Mouse (Mus musculus) retina, adult 2 months (tissue): ENCODE data around the gene Hba-a1.
"Not testable (repeated sequence)": the region's sequence is repeated elsewhere in the genome, so short reads cannot be mapped to it uniquely, and the experiment has no call there.

Experiments
- DNase-seq: peaks from one replicate; pipeline ENCODE4 v3.0.0-alpha.2; 2012; ENCODE audit warnings: low read depth, low spot score

Hba-a1 gene

DNA sequence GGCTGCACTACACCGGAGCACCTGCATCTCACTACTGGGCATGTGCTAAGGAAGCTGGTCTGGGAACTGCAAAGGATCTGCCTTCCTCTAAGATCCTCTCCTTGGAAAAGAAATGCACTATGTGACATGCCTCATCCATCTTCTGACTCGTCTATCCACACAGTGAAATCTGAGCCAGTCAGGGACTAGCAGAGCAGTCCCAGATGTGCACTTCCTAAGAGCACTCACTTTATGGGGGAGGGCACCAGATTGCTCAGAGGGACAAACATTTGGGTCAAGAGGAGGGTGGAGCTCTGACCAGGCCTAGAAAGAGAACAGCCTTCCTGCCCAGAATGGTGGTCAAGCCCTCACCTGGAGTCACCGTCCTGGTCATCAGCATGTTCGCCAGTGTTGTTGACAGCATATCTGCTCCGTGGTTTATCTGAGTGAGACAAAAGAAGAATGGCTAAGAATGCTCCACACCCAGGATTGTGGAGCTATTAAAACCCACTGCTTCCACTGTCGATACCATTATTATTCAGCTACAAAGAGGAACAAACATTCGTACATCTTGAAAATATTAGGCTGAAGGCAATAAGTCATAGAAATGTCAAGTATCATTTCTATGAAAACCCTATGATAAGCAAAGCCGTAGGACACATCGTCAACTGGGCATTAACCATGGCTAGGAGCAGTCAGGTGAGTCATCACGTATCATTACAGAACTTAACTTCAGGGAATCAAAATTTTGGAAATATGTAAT is 20.5 kb upstream of the Hba-a1 start:
- DNase-seq: no peak

DNA sequence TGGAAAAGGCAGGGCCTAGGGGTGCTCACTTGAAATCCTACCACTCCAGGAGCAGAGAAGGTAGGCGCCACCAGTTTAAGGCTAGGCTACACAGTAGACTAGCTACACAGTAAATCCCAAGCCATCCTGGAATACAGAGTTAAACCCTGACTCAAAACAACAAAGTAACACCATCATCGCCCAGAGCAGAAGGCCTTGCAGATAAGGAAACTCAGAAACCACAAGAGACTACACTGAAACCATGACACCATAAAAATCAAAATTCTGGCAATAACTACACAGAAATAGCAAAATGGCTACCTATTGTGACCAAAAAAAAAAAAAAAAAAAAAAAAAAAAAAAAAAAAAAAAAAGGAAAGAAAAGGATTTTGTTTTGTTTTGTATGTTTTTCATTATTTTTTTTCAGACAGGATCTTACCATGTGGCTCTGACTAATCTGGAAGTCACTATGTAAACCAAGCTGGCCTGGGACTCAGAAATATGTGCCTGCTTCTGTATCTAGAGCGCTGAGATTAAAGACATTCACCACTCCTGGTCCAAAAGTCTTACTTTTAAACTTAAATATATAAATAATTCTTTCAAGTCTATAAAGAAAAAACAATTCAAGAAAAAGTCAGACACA is 18.1 kb upstream of the Hba-a1 start:
- no peak for DNase-seq

DNA sequence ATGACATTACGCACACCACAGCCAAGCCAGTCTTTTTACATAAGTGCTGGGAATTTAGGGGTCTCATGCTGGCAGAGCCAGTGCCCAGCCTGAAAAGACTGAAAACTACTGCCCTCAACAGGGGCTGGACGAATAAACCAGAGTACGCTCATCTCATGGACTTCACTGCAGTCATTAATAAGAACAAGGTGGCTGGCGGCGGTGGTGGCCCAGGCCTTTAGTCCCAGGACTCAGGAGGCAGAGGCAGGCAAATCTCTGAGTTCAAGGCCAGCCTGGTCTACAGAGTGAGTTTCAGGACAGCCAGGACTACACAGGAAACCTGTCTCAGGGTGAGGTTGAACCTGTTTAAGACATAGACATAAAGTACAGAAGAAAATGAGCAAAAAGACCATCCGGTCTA is 17.1 kb upstream of the Hba-a1 start:
- DNase-seq: no peak

DNA sequence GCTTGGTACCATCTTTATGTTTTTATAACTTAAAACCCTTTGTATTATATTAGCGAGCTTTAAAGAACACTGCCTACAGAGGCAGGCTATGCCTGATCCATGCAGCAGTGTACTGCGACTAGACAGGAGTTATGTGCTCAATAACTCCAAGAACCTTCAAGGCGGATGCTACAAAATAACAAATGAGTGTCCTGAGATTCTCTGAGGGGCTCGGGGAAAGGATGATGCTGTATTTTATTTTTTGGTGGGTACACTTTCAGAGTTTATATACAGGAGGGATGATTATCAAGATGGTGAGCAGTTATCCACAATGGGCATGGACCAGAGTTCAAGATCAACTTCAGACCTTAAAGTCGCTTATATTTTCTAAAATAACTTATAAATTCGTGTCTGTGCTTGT is 16.5 kb upstream of the Hba-a1 start:
- DNase-seq: no peak

DNA sequence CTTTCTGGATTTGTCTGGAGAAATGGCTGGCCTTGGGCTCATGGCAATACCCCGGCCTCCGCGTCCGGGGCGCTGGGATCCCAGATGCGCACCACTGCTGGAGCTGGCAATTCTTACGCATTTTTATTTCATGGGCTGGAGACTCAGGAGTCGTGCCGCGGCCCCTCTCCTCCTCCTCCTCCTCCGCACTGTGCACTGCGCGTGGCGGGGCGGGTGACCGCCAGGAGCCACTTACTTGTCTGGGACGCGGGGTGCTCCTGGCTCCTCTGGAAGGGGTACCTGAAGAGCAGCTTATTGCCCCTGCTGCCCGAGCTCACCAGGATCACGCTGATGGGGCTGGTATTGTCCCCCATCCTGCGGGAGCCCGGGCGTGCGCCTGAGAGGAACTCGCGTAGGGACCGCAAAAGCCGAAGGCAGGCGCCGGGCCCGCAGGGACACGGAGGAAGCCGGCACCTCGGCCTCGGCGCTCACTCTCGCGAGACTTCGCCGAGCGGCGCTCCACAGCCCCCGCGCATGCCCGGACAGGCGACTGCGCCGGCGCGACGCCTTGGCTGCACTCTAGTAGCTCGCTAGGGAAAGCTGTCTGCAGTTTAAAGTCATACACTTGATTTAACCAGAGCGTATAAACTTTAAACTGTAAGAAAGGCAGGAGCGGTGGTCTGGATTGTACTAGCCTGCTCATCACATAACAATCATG is 16.0 kb upstream of the Hba-a1 start, which contains the start of gene Nprl3:
Gene Nprl3 (minus strand): TSS at position 520 of the 697 bp plus-strand sequence.
- peak; percentile 83 for DNase-seq

DNA sequence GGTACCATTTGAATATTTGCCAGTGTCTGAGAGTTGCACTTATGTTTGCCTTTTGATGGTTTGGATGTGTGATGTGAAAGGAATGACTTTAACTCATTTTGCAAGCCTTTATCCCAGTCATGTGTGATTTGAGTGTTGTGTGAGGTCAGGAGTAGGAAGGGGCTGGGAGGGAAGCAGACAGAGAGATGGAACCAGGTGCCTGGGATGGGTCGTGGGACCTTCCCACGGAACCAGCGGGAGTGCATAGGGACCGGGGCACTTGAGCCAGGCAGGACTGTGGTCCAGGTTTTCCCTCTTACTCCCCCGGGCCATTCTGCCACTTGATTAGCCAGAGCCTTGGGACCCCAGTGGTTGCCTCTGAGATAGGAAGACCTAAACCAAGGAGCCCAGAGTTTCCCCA is 15.3 kb upstream of the Hba-a1 start:
- no peak for DNase-seq

DNA sequence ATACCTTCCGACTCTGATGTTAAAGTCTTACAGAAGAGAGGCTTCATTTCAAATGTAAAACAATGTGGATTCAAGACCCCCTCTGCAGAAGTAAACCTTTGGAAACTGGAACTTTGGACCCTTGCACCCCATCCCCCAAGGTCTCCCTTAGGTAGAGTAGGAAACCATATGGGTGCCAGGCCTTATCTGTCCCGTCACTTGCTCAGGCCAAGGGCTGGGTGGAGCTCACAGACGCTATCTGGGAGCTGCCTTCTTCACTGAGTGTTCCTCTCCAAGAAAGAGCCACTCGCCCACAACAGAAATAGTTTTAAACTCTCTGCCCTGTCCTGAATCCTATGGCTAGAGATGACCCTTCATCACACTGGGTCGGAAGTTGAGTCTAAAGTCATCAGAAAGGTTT is 14.4 kb upstream of the Hba-a1 start:
- no peak for DNase-seq

DNA sequence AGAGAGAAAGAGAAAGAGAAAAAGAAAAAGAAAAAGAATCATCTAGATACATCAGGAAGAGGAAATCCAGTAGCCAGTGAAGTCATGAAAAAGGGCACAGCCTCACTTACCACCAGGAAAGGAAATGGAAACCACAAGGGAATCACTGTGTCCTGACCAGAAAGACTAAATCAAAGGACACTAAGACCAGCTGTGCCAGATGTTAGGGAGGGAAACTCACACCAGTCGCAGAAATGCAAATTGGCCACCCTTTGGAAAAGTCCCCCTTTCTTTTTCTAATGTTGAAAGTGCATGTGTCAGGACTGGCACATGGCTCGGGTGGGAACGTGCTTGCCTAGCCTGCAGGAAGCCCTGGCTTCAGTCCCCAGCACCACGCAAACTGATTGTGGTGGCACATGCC is 12.1 kb upstream of the Hba-a1 start:
- no peak for DNase-seq

DNA sequence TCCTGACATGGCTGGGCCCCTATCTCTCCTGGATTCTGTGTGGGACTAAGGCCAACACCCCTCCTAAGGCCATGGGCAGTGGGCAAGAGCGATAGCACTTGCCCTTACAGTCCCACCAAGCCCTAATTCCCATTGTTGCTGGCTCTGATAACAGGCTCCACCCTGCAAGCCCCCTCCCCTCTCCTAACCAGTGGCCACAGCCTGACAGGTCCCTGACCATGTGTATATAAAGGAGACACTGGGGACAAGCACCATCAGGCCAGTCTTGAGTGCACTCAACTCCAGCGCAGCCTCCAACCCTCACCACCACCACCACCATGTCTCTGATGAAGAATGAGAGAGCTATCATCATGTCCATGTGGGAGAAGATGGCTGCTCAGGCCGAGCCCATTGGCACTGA is 7.0 kb upstream of the Hba-a1 start, which contains the start of gene Hba-x:
Gene Hba-x (plus strand): TSS at position 54 of the 400 bp plus-strand sequence.
- DNase-seq: no peak

DNA sequence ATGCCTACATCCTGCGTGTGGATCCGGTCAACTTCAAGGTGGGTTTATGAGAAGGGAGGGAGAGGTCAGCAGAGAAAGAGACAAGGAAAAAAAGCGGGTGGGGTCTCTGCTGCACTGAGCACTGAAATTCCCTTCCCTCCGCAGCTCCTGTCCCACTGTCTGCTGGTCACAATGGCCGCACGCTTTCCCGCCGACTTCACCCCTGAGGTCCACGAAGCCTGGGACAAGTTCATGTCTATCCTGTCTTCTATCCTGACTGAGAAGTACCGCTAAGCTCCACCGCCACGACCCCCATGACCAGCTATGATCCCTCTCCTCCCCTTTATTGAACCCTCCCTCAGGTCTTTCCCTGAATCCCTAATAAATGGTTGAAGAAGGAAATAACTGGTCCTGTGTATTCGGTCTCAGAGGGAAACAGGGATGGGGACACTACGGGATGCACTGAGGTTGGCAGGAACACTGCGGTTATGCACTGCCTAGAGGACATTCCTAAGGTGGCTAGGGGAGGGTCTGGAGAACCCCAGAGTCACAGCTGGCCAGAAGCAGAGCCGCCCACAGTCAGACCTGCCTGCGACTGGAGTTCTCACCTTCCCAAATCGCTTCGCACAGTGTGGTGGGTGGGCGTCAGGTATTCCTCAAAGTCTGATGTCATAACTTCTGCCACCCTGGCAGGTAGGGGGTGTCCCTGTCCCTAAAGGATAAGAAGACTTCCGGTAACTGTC is 5.4 kb upstream of the Hba-a1 start:
- no peak for DNase-seq

DNA sequence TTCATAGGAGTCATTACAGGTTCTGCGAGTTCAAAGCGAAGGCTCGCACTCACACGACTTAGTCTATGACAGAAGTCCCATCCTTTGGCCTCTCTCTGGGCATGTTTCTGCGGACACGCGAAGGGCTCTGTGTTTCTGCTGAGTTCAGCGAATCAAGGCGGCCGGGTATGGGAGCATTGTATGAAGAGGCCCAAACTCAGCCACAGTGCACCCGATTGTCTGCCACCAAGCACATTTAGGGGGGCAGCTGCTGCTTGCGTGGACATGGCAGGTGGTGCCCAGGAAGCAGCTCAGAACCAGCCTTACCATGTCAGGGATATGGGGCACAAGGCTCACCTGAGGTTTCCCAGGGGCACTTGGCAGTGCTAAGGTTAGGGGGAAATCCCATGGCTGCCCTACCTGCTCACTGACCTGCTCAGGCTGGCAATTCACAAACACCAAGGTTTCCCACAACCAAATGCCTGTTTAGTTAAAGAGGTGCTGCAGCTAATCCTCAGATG is 4.8 kb upstream of the Hba-a1 start:
- DNase-seq: no peak

DNA sequence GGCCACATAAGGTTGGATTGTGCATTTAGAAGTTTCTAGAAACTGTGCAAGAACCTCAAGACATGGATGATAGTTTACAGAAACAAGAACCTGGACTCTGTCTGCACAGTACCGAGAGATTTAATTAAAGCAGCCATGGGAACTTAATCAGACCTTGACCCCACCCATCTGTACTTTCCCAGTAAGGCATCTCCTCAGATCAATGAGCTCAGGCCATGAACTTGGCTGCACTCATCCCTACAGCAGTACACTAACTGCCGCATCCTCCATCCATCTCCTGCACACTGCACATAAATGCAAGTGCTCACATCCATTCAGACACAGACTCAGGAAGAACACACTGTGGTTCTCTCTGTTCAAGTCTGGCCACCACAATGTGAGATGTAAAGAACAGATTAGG is 2.7 kb upstream of the Hba-a1 start:
- no peak for DNase-seq

DNA sequence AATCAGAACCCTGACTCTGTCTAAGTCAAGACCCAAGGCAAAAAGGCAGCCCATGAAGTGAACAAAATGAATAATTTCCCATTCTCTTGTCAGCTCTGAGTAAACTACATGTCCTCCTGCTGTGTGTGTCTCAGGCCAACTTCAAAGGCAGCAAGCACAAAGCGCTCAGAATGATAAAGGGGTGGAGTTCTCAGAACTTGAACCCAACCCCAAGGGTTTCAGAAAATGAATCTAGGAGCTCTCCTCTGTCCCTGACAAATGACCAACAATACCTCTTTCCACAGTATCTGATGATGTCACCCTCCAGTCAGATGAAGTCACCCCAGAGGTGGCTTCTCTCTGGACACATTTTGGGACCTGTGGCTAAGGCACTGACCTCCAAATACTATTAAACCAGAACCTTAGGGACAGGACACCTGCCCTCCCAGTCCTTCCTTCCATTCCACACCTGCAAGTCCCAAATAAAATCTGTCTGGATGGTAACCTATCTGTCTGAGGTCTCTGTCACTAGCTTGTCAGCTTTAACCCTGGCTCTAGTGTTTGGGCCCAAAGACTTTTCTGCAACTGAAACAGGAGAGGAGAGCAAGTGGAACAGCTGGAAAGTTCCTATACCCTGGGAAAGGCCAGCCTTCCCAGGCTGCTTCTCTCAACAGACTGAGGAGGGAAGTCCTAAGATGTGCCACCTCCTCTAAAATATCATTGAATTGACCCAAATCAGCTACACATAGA is 1.7 kb upstream of the Hba-a1 start:
- DNase-seq: no peak

DNA sequence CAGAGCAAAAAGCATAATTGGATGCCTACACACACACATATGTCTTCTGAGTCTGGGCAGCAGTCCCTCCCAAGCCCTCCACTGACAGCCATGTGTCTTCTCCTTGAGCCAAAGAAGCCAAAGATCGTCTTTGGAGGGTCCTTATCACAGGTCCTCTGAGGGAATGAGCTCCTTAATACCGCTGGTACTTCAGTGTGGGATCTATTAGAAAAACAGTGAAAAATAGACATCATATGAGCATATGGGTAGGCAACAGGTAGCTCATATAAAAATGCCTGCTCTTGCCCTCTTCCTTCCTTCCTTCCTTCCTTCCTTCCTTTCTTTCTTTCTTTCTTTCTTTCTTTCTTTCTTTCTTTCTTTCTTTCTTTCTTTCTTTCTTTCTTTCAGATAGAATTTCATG is 1.3 kb downstream of the Hba-a1 start:
- not testable (repeated sequence) for DNase-seq

DNA sequence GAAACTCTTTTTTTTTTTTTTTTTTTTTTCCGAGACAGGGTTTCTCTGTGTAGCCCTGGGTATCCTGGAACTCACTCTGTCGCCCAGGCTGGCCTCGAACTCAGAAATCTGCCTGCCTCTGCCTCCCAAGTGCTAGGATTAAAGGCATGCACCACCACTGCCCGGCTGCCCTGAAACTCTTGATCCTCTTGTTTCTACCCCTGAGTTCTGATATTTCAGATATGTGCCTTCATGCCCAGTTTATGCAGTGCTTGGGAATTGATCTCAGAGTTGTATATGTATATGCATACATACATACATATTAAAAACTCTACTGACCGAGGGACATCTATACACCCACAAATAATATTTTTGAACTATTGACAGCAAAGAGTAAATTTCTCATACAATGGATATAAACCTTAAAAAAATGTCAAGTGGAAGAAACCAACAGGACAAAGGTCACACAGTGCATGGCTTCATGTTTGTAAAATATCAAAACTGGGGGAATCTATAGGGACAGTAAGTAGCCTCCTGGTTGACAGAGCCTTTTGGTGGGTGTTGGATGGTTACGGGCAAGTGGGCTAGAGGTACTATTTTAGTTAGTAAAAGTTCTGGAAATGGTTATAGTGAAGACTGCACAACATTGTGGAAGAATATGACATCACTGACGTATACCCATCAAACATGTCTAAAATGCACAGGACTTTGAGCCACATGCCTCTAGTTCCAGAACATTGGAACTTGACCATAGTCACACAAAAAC is 1.9 kb downstream of the Hba-a1 start:
- no peak for DNase-seq

DNA sequence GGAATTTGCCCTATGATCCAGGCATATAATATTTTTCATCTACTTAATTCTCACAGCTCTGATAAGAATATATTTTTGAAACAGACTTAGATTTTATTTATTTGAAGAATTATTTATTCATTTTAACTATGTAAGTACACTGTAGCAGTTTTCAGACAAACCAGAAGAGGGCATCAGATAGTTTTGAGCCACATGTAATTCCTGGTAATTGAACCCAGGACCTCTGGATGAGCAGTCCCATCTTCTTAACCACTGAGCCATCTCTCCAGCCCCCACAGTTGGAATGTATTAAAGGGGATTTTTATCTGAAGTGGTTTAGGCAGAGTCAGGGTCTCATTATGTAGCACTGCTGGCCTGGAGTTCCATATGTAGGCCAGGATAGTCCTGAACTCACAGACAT is 2.6 kb downstream of the Hba-a1 start:
- DNase-seq: not testable (repeated sequence)

DNA sequence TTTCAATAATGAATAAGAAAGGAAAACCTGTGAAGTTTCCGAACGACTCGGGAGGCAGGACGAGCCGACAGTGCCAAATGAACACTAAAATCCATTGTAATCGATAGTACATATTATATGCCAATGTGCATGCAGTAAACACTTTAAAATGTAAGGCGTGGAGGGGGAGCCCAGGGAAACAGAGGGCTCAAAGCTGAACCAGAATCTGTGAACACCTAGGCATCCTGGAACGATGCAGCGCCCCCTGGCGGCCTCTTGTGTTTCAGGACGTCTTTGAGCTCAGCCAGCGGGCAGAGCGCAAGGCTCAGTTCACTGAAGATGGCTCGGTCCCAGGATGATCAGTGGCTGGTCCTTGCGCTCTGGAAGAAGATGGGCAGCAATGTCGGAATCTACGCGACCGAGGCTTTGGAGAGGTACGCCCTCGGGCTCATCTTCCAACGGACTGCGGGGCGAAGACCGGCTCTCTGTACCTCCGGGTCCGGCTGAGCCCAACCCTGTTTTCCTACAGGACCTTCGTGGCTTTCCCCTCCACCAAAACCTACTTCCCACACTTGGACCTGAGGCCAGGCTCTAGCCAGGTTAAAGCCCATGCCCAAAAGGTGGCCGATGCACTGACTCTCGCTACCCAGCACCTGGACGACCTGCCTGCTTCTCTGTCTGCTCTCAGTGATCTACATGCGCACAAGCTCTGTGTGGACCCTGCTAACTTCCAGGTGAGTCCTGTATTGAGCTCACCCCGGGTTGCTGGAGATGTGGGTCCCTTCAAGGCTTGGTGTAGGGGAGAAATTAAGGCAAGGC is 3.6 kb downstream of the Hba-a1 start, which contains the start of gene Hbq1b:
Gene Hbq1b (plus strand): TSS at position 271 of the 798 bp plus-strand sequence.
- not testable (repeated sequence) for DNase-seq

DNA sequence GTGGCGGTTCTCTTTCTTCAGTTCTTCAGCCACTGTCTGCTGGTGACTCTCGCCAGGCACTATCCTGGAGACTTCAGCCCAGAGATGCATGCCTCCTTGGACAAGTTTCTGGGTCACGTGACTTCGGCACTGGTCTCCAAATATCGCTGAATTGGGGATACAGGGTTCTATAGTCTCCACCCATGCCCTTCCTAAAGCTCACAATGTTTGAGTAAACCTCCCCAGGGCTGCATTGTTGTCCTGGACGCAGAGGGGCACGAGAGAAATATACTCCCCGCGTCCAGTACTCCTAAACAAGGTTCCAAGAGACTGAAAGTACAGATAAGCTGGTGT is 4.1 kb downstream of the Hba-a1 start:
- DNase-seq: no peak

DNA sequence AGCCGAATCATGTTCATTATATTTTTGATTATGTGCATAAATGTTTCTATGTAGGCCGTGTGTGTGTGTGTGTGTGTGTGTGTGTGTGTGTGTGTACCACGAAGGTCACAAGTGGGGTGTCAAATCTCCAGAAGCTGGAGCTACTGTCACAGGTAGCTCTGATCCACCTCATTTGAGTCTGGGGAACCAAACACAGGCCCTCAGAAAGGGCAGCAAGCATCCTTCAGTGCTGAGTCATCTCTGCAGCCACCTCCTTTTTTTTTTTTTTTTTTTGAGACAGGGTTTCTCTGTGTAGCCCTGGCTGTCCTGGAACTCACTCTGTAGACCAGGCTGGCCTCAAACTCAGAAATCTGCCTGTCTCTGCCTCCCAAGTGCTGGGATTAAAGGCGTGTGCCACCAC is 9.5 kb downstream of the Hba-a1 start:
- not testable (repeated sequence) for DNase-seq

DNA sequence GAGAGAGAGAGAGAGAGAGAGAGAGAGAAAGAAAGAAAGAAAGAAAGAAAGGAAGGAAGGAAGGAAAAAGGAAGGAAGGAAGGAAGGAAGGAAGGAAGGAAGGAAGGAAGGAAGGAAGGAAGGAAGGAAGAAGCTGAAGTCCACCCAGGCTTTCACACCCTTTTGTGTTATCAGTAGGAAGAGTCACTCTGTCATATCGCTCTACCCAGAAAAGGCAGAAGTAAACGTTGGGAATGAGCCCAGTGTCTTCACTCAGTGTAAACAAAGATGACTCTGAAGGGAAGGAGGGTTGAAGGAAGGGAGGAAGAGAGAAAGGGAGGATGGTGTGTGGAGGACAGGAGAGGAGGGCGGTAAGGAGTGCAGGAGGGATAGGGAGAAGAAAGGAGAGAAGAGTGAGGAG is 10.2 kb downstream of the Hba-a1 start:
- DNase-seq: not testable (repeated sequence)
